Mouse (Mus musculus) urinary bladder, adult 18-20 months (tissue): ENCODE data around the gene Sgcb.

Experiments used
- DNase-seq, 2 experiments: peaks; one replicate each; pipeline ENCODE4 v3.0.0; 2022; ENCODE audit warnings: low spot score in 2 of 2, mixed read lengths in 2 of 2

The Sgcb gene

DNA sequence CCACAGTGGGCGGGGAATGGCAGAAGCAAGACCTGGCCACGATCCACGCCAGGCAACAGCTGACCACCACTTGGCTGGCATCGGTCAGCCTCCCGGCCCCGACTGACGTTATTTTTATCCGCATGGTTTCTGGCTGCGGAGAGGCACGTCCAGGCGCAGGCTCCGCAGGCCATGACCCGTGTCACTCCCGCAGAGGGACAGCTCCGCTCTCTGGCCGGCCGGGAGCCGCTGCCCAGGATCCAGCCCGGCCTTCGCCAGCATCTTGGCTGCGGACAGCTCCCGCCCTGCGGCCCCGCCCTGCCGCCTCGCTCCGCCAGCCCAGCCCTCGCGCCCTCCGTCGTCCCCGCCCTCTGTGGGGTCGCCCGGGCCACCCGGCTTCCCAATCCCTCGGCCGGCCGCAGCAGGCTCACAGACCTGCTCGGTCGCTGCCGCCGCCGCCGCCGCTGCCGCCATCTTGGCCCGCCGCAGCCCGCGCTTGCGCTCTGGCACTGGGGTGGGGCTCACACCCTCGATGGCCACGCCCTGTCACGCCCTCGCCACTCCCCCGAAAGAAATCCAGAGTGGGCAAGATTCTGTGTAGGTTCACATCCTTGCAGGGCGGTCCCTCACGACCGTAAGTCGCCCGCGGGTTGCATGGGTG, at the start of gene Sgcb:
Gene Sgcb, minus strand, starts transcription at position 530 of the 640 bp plus-strand sequence.
- DNase-seq: peak; percentile 64 to 65

DNA sequence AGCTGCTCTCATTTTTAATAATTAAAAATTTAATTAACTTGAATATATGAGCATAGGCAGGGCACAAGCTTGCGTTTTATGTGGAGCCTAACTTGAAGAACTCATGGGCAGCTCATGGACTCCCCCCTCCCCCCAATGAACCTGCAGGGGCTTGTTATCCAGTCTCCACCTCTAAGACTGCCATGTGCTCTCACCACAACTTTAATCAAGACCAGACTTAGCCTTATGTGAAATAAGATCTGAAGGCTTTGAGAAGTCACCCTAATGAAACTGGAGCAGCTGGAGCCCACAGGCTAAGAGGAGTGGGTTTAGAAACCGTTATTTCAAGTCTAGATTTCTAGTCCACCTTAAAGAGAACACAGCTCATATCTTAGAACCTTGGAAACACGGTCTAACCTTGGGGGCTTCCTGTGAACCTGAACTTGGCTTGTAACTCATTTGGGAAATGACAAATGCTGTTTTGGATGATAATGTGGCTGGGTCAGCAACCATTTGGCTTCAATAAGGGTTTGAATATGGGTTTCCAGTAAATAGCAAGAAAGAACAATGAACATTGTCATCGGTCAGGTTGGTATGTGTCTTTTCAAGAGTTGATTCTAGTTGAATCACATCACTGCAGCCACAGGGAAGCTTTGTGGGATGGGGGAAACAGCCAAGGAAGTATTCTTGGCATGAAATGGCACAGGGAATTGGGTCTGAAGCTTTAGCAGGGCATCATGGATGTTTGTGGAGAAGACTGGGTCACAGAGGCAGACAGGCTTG, 46.8 kb upstream of the Sgcb start:
- DNase-seq: no peak

DNA sequence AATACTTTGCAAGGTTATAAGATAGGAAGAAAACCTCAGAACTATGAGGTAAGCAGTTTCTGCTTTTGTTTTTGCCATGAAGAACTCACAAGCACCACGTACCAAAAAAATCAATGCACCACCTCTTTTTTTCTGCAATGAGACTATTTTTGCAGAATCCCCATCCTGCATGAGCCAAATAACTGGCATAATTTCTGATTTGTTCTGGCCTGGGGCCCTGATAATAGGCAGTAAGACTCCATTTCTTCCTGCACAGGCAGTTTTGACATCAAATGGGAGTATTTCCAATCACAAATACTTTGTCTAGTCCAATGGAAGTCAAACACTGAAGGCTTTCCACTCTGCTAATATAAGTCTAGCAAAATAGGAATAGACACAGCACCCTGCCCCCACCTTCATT, 46.2 kb upstream of the Sgcb start:
- no peak for DNase-seq

DNA sequence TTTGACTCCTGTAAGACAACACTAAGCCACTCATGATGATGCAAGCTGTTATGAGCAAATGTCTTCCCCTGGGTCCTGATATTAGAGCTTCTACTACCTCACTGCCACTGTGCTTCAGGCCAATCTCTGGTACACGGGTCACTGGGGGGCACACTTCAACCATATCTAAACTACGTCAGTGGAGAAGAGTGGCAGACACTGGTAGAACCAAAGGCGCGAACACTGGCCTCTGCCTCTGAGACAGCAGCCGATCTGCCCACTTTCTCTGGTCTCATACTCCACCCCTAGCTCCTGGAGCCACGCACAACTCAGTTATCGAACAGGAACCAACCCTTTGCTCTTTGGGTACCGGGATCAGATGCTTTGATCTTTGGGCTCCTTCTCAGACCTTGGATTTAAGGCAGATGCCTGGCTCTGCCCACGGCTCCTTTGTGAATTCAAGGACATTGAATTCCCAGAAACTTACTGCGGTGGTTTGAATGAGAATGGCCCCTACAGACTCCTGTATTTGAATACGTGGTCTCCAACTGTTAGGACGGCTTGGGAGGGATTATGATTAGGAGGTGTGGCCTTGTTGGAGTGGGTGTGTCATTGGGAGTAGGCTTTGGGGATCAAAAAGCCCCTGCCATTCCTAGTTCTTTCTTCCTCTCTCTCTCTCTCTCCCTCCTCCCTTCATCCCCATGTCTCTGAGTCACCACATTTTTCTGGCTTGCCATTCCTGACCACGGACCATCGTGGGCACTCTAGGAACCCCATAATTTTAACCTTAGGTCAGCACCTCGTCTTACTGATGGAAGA, 44.3 kb upstream of the Sgcb start:
- DNase-seq: no peak

DNA sequence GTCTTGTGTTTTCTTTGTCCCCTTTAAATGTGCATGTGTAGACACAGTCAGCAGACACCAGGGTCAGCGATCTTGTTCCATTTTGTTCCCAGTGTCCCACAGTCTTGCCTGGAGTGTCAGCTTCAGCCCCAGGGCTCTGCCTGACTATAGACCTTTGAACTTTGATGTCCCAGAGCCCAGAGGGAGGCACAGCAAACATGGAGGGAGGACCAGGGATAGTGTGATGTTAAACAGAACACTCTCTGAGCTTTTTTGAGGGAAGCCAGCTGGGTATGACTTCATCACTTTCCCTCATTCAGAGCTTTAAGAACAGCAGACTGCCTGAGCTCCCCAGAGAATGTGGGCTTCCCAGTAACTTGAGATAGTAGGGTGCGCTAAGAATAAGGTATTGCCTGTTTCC, 42.6 kb upstream of the Sgcb start:
- no peak for DNase-seq

DNA sequence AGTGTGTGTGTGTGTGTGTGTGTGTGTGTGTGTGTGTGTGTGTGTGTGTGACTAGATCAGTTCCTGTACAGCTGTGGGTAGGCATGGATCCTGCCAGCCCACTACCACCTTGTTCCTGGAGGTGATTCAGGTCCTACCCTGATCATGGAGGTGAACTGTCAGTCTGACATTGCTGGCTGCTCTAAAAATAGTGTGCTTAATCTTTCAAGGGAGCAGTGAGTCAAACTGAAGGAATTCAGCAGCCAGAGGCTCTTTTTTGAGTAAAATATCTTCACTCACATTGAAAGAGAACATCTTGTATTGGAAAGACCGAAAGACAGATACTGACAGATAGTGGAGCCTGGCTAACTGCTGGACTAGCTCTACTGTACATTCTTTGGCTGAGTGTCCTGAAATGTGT, 41.0 kb upstream of the Sgcb start:
- DNase-seq: no peak

DNA sequence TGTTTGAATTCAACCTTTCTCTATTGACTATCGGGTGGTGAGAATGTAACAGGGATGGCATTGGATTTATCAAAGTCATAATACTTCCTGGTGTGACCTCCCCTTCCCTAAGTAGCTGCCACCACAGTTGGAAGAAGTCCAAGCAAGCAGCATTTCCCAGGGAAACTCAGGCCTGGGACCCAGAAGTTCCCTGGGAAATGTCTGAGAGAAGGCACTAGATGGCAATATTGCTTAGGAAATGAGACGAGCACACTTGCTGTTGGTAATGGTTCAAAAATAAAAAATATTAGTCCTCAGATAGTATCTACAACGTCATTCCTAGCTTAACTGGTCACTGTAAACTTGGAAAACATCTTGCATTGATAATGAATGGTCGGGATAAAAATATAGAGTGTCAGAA, 38.6 kb upstream of the Sgcb start:
- DNase-seq: no peak

DNA sequence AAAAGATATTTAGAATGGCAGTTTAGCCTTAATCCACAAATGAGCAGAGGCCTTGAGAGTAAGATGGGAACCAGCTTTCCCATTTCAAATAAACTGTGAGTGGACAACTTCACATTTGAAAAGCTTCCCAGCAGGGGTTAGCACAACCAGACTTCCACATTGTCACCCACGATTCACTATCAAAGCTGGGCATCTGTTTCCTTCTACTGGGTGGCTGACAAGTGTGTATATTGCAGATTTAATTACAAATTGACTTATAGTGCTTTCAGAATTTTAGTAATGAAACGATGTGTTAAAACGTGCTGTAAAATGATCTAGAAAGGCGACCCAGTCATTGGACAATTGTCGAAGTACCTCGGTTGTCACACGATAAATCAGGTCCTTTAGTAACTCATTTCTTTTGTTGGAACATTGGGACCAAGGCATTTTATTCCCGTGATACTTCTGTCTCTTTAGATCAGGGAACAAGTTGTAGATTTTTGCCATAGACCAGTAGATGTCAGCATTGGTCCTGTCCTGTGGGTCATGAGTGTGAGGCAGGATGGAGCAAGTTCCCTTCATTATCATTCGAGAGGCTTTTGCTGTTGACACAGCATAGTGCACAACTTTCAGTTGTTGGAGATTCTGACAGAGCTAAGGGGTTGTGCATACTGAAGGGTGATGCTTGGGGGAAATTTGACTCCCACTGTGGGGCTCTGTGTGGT, 36.3 kb upstream of the Sgcb start:
- DNase-seq: no peak

DNA sequence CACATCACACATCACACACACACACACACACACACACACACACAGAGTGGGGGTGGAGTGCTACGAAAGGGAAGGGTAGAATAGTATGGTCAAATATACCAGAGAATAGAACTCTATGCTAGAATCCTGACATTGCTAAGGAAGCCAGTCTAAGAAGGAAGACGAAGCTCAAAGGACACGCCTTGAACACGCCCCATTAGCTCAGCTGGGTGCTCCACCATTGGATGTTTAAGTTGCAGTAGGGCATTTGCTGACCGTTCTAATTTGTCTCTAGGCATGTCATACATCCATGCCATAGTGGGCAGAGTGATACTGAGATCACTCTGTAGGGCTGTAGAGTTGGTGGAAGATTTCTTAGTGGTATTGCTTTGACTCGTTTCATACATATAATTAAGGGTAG, 35.6 kb upstream of the Sgcb start:
- DNase-seq: no peak

DNA sequence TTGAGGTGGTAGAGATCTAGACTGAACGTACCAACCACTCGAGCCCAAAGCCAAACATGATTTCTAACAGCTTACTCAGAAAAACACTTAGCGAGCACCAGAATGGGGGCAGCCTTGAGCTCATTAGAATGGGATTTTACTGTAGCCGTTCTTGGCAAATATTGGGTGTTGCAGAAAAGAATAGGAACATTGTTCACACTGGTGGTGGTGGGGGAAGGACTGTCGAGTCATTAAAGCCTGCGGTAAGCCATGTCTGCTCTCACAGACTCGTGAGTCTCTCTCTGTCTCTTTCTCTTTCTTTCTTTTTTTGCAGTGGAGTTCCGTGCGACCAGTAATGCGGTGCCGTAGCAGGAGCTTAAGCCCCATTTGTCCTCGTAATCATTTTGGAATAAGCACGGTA, 29.0 kb upstream of the Sgcb start:
- DNase-seq: no peak

DNA sequence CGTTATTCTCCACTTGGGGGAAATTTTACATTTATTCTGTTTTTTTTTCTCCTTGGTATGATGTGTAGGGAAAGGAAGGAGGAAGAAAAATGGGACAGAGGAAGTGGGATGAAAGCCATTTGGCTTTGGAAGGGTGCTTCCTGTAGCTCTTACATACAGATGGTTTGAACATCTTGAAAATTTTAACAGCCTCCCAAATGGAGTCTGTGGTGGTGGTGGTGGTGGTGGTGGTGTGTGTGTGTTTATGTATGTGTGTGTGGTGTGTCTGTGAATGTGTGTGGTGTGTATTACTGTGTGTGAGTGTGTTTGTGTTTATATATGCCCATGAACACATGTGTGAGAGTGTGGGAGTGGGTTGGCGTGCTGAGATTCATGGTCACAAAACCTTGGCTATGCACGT, 28.0 kb upstream of the Sgcb start:
- no peak for DNase-seq

DNA sequence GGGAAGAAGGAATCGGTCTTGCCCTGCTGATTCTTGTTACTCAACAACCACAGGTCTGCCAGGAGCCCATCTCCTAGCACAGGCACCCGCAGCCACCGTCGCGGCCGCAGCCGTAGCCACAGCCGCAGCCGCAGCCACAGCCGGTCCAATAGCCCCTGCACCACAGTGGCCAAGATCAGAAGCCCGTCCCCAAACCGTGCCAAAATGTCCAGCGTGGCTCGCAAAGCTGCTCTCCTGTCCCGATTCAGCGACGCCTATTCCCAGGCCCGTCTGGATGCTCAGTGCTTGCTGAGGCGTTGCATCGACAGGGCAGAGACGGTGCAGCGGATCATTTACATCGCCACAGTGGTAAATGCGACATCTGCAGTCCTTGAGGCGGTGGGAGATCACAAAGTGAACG, 21.8 kb upstream of the Sgcb start:
- DNase-seq: no peak

DNA sequence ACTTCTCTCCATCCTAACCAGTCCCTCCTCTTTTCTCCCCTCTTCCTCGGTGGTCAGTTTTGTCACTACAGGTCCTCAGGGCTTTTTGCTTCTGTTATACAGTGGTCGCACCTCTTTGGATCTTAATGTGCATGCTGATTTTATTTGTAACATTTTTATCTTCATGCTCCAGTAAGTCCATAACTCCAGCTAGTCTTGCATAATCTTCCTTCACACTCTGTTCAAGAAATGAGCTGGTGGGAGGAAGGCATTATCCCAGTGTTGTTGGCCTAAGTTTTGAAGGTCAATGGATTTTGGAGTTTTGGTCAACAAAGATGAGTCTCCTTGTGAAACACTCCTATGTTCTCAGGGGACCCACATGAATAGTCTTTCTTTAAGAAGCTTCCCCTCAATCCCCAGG, 20.3 kb upstream of the Sgcb start:
- no peak for DNase-seq

DNA sequence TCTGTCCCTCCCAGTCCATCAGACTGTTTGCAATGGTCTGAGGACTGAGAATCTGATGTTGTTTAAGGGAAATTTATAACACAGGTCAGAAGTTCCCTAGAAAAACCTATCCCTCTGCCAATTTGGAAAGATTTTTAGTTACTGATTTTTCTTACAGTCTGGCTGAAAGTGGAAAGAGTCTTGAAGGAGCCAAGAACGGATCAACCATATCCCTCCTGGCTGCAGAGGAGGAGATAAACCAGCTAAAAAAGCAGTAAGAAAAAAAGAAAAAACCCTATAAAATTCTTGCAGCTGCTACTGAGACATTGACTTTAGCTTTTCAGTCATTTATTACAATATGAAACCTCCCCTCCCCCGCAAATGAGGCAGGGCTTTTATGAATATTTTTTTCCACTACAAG, 19.1 kb upstream of the Sgcb start:
- DNase-seq: no peak

DNA sequence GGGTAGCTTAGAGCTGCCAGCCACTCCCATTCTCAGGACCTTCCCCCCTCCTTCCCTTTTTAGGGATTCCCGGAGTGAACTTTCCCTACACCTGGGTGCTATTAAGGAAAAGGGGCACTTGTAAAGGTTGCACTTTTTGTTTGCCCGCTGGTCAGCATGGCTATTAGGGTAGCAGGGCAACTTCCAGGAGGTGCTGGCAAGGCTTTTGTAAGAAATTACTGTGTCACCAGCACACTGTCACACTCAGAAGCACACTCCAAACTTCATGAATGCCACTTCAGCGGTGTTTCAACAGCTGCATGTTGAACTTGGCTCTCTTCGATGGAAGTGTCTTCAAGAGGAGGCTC, 4.2 kb upstream of the Sgcb start:
- no peak for DNase-seq

DNA sequence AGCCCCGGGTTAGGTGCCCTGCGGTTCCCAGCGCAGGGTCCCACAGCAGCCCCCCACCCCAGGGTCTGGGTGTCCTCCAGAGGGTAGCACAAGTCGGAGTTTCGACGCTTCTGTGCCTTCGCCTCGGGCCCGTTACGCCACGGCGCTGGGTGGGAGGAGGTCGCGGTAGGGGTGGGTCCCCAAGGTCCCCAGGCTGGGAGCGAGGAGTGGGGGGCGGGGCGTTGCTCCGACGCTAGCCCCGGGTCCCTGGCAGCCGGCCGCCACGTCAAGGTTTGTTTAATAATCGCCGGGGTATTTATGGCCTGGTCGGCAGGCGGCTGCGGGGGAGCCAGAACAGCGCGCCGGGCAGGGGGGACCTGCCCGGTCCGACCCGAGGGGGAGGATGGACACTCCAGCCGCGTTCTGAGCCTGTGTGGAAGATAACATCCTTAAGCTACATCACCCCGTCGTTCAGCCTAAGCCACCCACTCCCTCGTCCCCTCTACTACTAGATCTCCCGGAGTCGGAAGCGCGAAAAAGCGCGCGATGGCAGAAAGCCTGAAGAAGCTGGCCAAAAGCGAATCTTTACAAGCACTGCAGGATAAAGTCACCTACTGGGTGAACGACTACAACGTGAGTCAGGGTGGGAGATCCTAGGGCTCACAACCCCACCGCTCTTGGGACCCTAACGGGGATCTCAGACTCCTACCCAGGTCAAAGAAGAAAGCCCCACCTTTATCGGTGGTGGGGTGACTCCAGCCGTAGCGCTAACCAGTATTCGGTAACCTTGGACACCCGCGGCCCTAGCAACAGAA, 3.7 kb upstream of the Sgcb start, which contains the start of gene Spata18:
Gene Spata18, plus strand, starts transcription at position 319 of the 794 bp plus-strand sequence.
- DNase-seq: no peak

DNA sequence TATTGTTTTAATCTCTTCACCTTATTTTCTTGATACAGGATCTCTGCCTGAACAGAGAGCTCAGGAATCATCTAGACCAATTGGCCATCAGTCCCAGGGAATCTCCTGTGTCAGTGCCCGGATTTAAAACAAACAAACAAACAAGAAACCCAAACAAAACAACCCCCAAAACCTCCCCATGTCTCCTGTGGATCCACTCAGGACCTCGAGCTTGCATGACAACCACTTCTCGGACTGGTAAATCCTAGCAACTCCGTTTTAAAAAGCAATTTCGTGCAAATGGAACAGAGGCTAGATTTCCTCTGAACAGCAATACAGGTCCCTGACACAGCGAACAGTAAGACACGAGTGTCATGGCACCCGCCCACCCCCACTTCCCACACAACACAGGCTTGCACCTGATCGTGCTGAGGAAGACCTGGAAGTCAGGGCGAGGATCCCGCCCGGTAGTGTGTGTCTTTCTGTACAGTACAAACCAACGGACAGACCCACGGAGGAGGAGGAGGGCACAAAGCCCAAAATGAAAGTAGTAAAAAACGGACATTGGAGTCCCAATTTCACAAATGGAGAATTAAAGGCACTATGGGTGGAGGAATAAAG, 2.9 kb upstream of the Sgcb start:
- peak in 1 of 2 experiments; percentile 14 for DNase-seq

DNA sequence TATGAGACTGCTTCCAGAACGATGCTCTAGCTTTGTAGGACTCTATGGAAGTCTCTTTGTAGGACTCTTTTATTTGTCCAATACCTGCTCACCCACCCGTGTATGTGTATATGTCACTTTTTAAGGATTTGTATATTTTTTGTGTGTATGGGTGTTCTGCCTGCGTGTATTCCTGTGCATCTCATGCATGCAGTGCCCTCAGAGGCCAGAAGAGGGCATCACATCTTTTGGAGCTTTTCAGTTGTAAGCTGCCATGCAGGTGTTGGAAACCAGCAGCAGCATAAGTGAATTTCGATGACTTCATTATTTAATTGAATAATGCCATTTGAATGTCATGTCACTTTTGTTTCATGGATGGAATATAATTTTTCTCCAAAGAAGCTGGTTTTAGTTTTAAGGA, 5.5 kb downstream of the Sgcb start:
- no peak for DNase-seq

DNA sequence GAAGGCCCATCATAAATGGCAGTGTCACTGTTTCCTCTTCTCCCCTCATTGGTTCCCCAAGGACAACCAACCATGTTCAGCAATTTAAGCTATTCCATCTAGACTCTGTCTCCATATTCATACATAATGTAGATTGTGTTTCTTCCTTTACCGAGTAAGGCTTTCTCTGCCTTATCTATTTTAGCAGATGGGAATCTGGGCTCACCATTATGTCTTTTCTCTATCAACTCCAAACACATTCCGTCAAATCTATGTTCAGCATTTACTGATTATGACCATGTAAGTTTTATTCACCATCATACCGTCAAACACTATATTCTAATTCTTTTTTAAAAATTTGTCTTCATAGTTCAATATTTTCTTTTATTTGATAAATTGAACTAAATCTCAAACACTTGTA, 6.5 kb downstream of the Sgcb start:
- DNase-seq: no peak

DNA sequence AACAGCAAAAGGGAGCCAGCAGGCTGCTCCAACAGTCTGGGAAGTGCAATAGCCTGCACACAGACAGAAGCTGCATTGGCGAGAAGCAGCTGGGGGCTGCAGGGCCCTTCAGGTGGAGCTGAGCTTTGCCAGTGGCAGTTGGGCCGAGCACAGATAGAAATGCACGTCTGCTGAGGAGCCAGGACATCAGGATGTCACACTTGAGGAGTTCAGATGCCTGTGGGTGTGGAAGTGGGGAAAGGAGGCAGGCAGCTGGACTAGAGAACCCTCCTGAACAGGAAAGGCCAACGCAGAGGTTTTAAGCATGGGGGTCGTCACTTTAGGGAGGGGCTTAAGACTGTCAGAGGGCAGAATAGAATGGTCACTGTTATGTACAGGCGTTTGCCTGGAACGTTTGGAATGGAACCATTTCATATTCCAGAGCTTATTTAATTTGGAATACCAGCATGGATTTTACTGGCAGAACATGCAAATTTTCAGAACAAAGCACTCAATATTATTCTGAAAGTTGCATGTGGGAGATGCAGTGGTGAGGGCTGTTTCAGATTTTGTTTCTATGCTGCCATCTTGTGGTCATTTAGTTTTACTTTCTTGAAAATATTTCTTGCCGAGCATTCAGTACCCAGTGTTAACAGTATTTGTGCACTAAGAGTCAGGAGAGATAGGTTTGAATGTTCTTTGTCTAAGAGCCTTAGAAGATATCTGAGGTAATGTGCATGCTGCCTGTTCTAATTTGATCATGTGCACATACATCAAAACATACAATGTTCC, 10.1 kb downstream of the Sgcb start:
- no peak for DNase-seq
